In genomic region chr9:40636054-40636453, GRCm38 (mm10) we compare ENCODE assay signal across 10 mouse cellular contexts. TPM values are rescaled to one million over a fixed set of nuclear protein-coding genes. Genes with fewer than 3 reads are reported as not detected.
DNase-seq lines count a peak whose midpoint lies in the region; ATAC-seq lines count a peak whose summit lies in the region.
"Had no signal": no experiment of that assay in that cellular context is flagged by ENCODE, and none has a peak within 500 bp of the region (broad histone marks: within the 10 kb centered on the region; RNA-seq: fewer than 3 reads in every experiment).

No protein-coding gene starts in this region.

- no peaks in the 10 kb centered on the region for H3K27me3 ChIP-seq in forebrain, embryonic 14.5 days (replicated peaks; ENCODE audit: control insufficient read depth, insufficient read depth, low read length)
- no peaks in the 10 kb centered on the region for H3K27me3 ChIP-seq in forebrain, embryonic 11.5 days (ENCODE audit: control insufficient read depth, insufficient read depth, low read length)

- peak; percentile 81 for DNase-seq in forebrain, embryonic 14.5 days (ENCODE audit: low spot score)
- DNase-seq in forebrain, embryonic 11.5 days (ENCODE audit: low spot score), result no peak
- DNase-seq in 416B (ENCODE audit: low read depth), result peak; percentile 51
- DNase-seq in adrenal gland, postnatal 10 days, result peak; percentile 81
- DNase-seq in embryo, embryonic 9.5 days (ENCODE audit: extremely low spot score), result peak; percentile 42
- DNase-seq in kidney, adult 18-20 months, result peak; percentile 72
- DNase-seq in lung, adult 18-20 months, result peak; percentile 43 to 44
- DNase-seq in right cerebral cortex, postnatal 10 days (ENCODE audit: low spot score in 2 of 2), result peak; percentile 79 to 82

- no peaks in the 10 kb centered on the region for H3K36me3 ChIP-seq in forebrain, embryonic 14.5 days (ENCODE audit: control insufficient read depth, insufficient read depth, low read length)
- H3K36me3 ChIP-seq in forebrain, embryonic 11.5 days (ENCODE audit: control insufficient read depth, insufficient read depth, low read length), result no peaks in the 10 kb centered on the region

- no peak overlapping the region for H3K9ac ChIP-seq in forebrain, embryonic 14.5 days (ENCODE audit: low read length)
- no peak overlapping the region for H3K9ac ChIP-seq in forebrain, embryonic 11.5 days (ENCODE audit: low read length)

- H3K4me2 ChIP-seq in forebrain, embryonic 14.5 days (ENCODE audit: low read length), result no peak overlapping the region
- no peak overlapping the region for H3K4me2 ChIP-seq in forebrain, embryonic 11.5 days (ENCODE audit: low read depth, low read length, severe bottlenecking)

- 0 out of 2 replicates have a peak, but pooled peaks have one; percentile 19 for ATAC-seq in forebrain, embryonic 14.5 days
- ATAC-seq in forebrain, embryonic 11.5 days (replicated peaks; ENCODE audit: low FRiP score), result no peak

- 19% methylated on average over 2 of the region's 2 CpGs for WGBS in forebrain, embryonic 14.5 days
- 21% methylated on average over 2 of the region's 2 CpGs for WGBS in forebrain, embryonic 11.5 days

- no peaks in the 10 kb centered on the region for H3K9me3 ChIP-seq in forebrain, embryonic 14.5 days (replicated peaks; ENCODE audit: control insufficient read depth, low read length)
- no peaks in the 10 kb centered on the region for H3K9me3 ChIP-seq in forebrain, embryonic 11.5 days (ENCODE audit: control insufficient read depth, low read length)

- H3K27ac ChIP-seq in forebrain, embryonic 14.5 days (ENCODE audit: low read depth, low read length), result no peak overlapping the region
- no peak overlapping the region for H3K27ac ChIP-seq in forebrain, embryonic 11.5 days (ENCODE audit: low read depth, low read length)

- H3K4me1 ChIP-seq in forebrain, embryonic 14.5 days (ENCODE audit: control insufficient read depth, insufficient read depth, low read length), result peaks cover 12% of the 10 kb centered on the region
- peaks cover 8% of the 10 kb centered on the region; the same call in 1 of the 2 replicates for H3K4me1 ChIP-seq in forebrain, embryonic 11.5 days (replicated peaks; ENCODE audit: control insufficient read depth, insufficient read depth, low read length)

- H3K4me3 ChIP-seq in forebrain, embryonic 14.5 days (ENCODE audit: low read depth, low read length), result no peak overlapping the region
- H3K4me3 ChIP-seq in forebrain, embryonic 11.5 days (ENCODE audit: low read depth, low read length), result no peak overlapping the region

RNA-seq across cellular contexts. Expression of gene Gm21915, which starts 34.4 kb away (rescaled TPM):
- not detected in 2 replicates for polyA plus RNA-seq in forebrain, embryonic 14.5 days (2014; fragmentation: Nextera tagmentation; extraction: Ambion mirVana)
- polyA plus RNA-seq in forebrain, embryonic 11.5 days (2014; fragmentation: Nextera tagmentation; extraction: Ambion mirVana), result not detected in 2 replicates
- total RNA-seq in adrenal gland, postnatal 10 days (2021), result not detected
- polyA plus RNA-seq: heart, embryonic 16.5 days; stomach, embryonic 14.5 days had no signal

RNA-seq across cellular contexts. Expression of gene Clmp, which starts 49.7 kb away (rescaled TPM):
- polyA plus RNA-seq in forebrain, embryonic 14.5 days (2014; fragmentation: Nextera tagmentation; extraction: Ambion mirVana), result 45.6 and 51.6 TPM in 2 replicates
- 23.3 and 24.6 TPM in 2 replicates for polyA plus RNA-seq in forebrain, embryonic 11.5 days (2014; fragmentation: Nextera tagmentation; extraction: Ambion mirVana)
- total RNA-seq in adrenal gland, postnatal 10 days (2021), result 1 to 10 TPM; 8.5 to 9.0 TPM
